Mouse (Mus musculus): ENCODE results near the gene Gabarapl1. TPM values are rescaled to one million over a fixed set of nuclear protein-coding genes. Genes with fewer than 3 reads are reported as not detected.

Gabarapl1 gene
- polyA plus RNA-seq, 1 experiment from 2014 or later, result 175 TPM

DNA sequence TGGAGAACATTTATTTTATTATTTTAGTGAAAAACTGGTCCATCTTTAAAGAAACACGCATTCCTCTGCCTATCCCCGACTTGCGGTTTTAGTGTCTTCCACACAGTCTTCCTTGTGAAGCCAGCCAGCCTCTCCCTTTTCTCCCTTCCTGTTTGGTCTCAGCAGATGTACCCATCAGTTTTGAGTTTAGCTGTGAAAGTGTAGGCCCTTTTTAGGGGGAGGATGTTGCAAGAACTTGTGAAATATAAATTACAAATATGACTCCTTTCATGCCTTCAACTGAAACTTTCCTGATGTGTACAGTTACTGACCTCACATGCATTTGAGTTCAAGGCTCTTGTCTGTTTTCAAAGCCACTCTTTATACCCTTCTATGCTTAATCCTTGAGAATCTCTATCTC lies 17.9 kb upstream of the Gabarapl1 start:
- Histone ChIP-seq H3K9ac (no peak overlapping the region), H3K27me3 (no peaks in the 10 kb centered on the region), H3K36me3 (no peaks in the 10 kb centered on the region), H3K27ac (no peak overlapping the region), H3K4me2 (no peak overlapping the region), H3K4me1 (replicated peaks) (no peaks in the 10 kb centered on the region), H3K9me3 (no peaks in the 10 kb centered on the region), H3K4me3 (no peak overlapping the region)
- no peak for ATAC-seq (ENCODE audit: low FRiP score)
- whole genome bisulfite sequencing, result 96% methylated on average over 3 of the region's 3 CpGs

DNA sequence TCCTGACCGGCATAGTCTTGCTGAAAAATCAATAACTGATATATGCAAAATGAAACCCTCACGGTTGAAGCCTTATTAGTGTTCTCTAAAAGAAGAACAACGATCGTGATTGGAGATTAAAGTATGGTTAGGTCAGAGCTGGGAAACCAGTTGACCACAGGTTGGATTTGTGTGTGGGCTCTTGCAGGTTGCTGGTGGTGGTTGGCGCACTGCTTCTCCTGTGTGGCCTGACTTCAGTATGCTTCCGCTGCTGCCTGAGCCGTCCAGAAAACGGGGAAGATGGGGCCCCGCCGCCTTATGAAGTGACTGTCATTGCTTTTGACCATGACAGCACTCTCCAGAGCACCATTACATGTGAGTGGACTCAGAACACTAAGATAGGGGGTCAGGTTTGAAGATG lies 16.6 kb upstream of the Gabarapl1 start:
- no peaks in the 10 kb centered on the region for H3K36me3 ChIP-seq
- H3K27me3 ChIP-seq, result no peaks in the 10 kb centered on the region
- no peaks in the 10 kb centered on the region for H3K9me3 ChIP-seq
- no peak overlapping the region for H3K27ac ChIP-seq
- WGBS, result 93% methylated on average over 10 of the region's 10 CpGs
- no peaks in the 10 kb centered on the region for H3K4me1 ChIP-seq (replicated peaks)
- ATAC-seq (ENCODE audit: low FRiP score), result no peak
- H3K4me3 ChIP-seq, result no peak overlapping the region
- H3K4me2 ChIP-seq, result no peak overlapping the region
- no peak overlapping the region for H3K9ac ChIP-seq

DNA sequence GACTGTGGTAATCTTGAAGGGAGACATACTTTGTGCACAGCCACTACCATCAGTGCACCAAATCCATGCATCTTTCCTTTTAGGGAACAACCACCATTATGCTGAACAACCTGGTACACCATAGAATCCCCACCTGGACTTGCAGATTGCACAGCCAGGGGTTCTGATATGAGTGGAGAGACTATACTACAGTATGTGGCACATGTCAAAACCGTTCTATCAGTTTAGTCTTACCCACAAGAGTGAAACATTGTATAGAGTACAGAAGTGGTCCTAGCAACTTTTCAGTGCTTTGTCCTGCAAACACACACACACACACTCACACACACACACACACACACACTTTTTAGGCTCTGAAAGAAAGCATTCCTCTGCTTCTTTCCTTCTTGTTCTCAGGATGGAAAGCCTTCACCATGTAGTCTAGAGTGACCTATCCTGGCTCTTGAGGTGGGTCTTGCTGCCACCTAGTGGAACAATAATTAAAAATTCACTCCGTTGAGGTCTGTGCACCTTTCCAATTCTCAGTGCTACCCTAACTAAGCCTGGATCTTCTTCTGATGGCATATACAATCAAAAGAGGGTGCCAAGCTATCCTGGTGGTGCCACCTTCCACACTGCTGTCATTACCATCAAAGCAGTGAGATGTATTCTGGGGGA lies 15.1 kb upstream of the Gabarapl1 start:
- Histone ChIP-seq H3K9me3 (no peaks in the 10 kb centered on the region), H3K4me1 (replicated peaks) (no peaks in the 10 kb centered on the region), H3K4me2 (no peak overlapping the region), H3K4me3 (no peak overlapping the region), H3K36me3 (no peaks in the 10 kb centered on the region), H3K27me3 (no peaks in the 10 kb centered on the region), H3K9ac (no peak overlapping the region), H3K27ac (no peak overlapping the region)
- 50% methylated on average over 2 of the region's 2 CpGs for WGBS
- ATAC-seq (ENCODE audit: low FRiP score), result peak; percentile 88

DNA sequence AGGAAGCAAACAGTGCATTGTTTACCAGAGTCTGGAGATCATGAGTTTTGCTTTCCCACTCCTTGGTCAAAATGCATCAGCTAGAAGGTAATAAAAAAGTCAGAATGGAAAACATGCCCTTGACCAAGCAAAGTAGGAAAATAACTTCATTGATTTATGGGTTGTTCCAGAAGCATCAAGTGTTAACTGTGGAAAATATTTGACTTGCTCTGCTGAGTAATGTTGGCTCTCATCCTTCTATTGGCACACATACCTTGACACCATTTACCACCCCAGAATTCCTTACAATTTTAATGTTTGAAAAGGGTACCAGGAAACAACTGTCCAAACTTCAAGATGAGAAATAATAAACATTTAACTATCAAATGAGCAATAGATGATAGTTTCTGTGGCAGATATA lies 6.9 kb upstream of the Gabarapl1 start:
- no peaks in the 10 kb centered on the region for H3K4me1 ChIP-seq (replicated peaks)
- no peak overlapping the region for H3K4me3 ChIP-seq
- no peak for ATAC-seq (ENCODE audit: low FRiP score)
- H3K9me3 ChIP-seq, result no peaks in the 10 kb centered on the region
- no peak overlapping the region for H3K27ac ChIP-seq
- no peaks in the 10 kb centered on the region for H3K27me3 ChIP-seq
- no peaks in the 10 kb centered on the region for H3K36me3 ChIP-seq
- no peak overlapping the region for H3K9ac ChIP-seq
- H3K4me2 ChIP-seq, result no peak overlapping the region

DNA sequence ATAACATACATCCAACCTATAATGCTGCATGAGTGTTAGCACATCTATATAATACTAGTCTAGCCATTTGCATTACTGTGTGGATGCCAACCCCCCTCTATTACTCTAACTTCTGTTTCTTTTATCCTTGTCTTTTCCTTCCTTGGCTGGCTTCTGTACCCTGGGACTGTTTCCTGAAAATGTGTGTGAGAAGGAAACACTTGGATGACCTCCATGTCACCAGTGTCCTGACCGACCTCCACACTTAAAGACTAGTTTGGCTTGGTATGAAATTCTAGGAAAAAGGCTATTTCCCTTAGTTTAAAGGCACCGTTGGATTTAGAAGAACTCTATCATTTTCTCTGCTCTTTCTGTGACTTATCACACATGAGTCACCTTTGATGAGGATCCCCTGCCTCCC lies 5.5 kb upstream of the Gabarapl1 start:
- no peak overlapping the region for H3K9ac ChIP-seq
- no peaks in the 10 kb centered on the region for H3K27me3 ChIP-seq
- H3K4me3 ChIP-seq, result no peak overlapping the region
- 92% methylated on average over 2 of the region's 2 CpGs for WGBS
- no peak overlapping the region for H3K4me2 ChIP-seq
- no peaks in the 10 kb centered on the region for H3K36me3 ChIP-seq
- H3K9me3 ChIP-seq, result no peaks in the 10 kb centered on the region
- ATAC-seq (ENCODE audit: low FRiP score), result no peak
- H3K4me1 ChIP-seq (replicated peaks), result peaks cover 4% of the 10 kb centered on the region
- H3K27ac ChIP-seq, result no peak overlapping the region

DNA sequence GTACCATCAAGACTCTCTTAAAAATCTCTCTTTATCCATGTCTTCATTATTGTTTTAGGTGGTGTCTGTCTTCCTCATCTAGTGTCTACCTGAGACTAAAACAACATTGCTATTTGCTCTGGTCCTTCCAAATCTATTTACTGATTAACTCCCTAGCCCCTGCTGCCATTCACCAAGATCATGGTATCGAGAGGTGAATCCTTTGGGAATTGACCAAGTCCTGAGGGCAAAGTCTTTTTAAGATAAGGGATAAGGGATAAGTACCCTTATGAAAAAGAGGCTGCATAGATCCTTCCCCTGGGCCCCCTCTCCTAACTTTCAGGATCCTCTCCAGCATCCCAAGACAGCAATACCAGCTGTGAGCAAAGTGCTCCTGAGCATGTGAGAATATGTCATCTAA lies 3.4 kb upstream of the Gabarapl1 start:
- H3K27me3 ChIP-seq, result no peaks in the 10 kb centered on the region
- WGBS, result 79% methylated on average over 1 of the region's 1 CpGs
- no peak overlapping the region for H3K4me3 ChIP-seq
- no peak for ATAC-seq (ENCODE audit: low FRiP score)
- no peaks in the 10 kb centered on the region for H3K9me3 ChIP-seq
- H3K9ac ChIP-seq, result no peak overlapping the region
- H3K36me3 ChIP-seq, result no peaks in the 10 kb centered on the region
- H3K4me2 ChIP-seq, result no peak overlapping the region
- H3K4me1 ChIP-seq (replicated peaks), result peaks cover 9% of the 10 kb centered on the region
- H3K27ac ChIP-seq, result no peak overlapping the region

DNA sequence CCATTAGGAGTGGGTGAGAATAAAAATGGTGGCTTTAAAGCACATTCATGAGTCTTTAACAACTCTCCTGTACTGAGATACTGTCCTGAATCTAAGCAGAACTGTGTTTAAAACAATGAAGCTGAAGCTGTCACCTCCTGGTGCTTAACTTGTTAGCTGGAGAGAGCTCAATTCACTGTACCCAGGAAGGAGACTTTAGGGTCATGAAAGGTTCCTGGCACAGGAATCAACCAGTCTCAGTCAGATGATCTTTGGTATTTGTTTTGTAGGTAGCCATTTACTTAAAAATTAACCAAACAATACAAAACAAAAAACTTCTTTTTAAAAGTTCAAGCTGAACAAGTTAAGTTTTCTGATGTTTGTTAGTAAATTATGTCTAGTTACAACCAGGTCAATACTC lies 2.7 kb upstream of the Gabarapl1 start:
- Histone ChIP-seq H3K4me3 (no peak overlapping the region), H3K4me2 (no peak overlapping the region), H3K4me1 (replicated peaks) (peaks cover 15% of the 10 kb centered on the region), H3K27me3 (no peaks in the 10 kb centered on the region), H3K9ac (no peak overlapping the region), H3K9me3 (no peaks in the 10 kb centered on the region), H3K36me3 (no peaks in the 10 kb centered on the region), H3K27ac (no peak overlapping the region)
- ATAC-seq (ENCODE audit: low FRiP score), result no peak

DNA sequence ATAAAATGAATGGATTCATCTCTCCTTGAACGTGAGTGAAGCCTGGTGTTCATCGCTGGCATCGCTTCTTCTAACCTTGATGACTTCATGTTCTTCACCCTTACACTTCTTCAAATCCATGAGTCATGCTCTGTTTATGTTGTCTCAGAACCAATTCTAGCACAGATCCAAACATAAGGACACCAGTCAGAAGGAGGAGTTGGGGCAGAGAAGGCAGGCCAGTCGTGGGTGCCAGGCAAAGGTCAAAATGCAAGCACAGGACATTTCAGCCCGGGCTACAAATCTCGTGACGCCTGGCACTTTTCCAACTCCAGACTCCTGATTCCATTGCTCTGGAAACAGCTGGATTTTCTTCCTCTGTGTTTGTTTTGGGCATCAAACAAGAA lies 411 bp upstream of the Gabarapl1 start:
- Histone ChIP-seq H3K4me1 (replicated peaks) (peaks cover 35% of the 10 kb centered on the region), H3K4me3 (peak overlapping the region; percentile 91), H3K27ac (peak overlapping the region; percentile 91), H3K27me3 (no peaks in the 10 kb centered on the region), H3K9me3 (no peaks in the 10 kb centered on the region), H3K4me2 (peak overlapping the region; percentile 70), H3K9ac (peak overlapping the region; percentile 94), H3K36me3 (peaks cover 3% of the 10 kb centered on the region)
- peak; percentile 34 for ATAC-seq (ENCODE audit: low FRiP score)
- 39% methylated on average over 7 of the region's 7 CpGs for WGBS

DNA sequence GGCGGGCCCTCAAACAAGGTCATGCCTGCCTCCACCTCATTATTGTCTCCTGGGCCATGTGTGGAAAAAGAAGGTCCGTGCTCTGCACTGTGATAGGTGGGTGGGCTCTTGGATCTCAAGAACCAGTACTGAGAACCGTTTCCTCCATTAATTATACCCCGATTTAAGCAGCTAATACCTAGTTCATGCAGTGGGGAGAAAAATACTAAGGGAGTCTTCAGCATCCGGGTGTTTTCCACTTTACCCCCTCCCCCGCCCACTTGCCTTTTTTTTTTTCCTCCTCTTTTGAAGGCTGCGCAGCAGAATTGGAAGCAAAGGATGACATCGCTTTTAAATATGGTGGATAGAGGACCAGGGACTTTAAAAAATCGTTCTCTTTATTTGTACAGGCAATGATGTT lies 1.1 kb downstream of the Gabarapl1 start:
- Histone ChIP-seq H3K27ac (peak overlapping the region; percentile 91), H3K4me3 (peak overlapping the region; percentile 91), H3K9ac (peak overlapping the region; percentile 94), H3K27me3 (no peaks in the 10 kb centered on the region), H3K4me1 (replicated peaks) (peaks cover 36% of the 10 kb centered on the region), H3K9me3 (no peaks in the 10 kb centered on the region), H3K4me2 (peak overlapping the region; percentile 70), H3K36me3 (peaks cover 18% of the 10 kb centered on the region)
- WGBS, result 10% methylated on average over 9 of the region's 9 CpGs
- ATAC-seq (ENCODE audit: low FRiP score), result peak; percentile 62

DNA sequence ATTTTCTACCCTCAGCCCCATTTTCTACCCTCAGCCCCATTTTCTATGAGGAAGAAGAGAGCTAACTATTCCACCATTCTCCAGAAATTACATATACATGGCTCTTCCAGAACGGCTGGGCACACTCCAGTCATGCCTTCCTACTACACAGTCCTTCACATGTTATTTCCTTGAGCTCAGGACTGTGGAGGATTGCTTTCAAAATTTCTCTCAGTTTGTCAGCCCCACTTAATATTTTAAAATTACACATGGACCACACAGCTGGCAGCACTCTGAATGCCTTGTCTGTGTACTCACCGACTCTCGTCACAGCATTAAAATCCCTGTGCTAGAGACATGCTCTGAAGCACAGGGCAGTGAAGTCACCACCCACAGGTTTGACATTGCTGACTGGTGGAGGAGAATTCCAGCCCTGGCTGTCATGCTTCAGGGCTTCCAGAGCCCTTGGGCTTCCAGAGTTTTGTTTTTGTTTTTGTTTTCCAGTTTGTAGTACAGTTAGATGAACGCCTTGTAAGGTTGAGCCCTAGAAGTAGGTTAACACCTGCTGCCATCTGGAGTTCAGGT lies 1.7 kb downstream of the Gabarapl1 start:
- H3K4me2 ChIP-seq, result peak overlapping the region; percentile 70
- peak; percentile 25 for ATAC-seq (ENCODE audit: low FRiP score)
- H3K9me3 ChIP-seq, result no peaks in the 10 kb centered on the region
- peaks cover 36% of the 10 kb centered on the region for H3K4me1 ChIP-seq (replicated peaks)
- peaks cover 25% of the 10 kb centered on the region for H3K36me3 ChIP-seq
- H3K4me3 ChIP-seq, result peak overlapping the region; percentile 91
- peak overlapping the region; percentile 91 for H3K27ac ChIP-seq
- 55% methylated on average over 4 of the region's 4 CpGs for WGBS
- peak overlapping the region; percentile 94 for H3K9ac ChIP-seq
- H3K27me3 ChIP-seq, result no peaks in the 10 kb centered on the region

DNA sequence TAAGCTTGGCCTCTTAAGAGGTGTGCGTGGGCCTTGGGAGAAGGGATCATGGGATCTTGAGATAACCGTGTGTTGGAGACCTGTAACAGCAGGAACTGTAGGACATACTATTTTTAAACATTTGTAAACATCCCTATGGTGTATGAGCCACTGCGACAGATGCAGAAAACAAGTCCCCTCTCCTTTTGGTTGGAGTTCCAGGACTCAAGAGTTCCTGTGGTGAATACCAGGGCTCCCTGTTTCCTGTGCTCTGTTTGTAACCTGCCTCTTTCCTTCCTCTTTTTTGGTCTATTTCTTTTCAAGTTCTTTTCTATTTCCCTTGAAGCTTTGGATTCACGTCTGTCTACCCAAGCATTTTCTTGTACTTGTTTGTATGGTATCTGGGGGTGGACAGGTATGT lies 2.8 kb downstream of the Gabarapl1 start:
- H3K27me3 ChIP-seq, result no peaks in the 10 kb centered on the region
- ATAC-seq (ENCODE audit: low FRiP score), result no peak
- no peak overlapping the region for H3K27ac ChIP-seq
- no peaks in the 10 kb centered on the region for H3K9me3 ChIP-seq
- peak overlapping the region; percentile 70 for H3K4me2 ChIP-seq
- WGBS, result 80% methylated on average over 4 of the region's 4 CpGs
- H3K36me3 ChIP-seq, result peaks cover 35% of the 10 kb centered on the region
- H3K9ac ChIP-seq, result peak overlapping the region; percentile 94
- H3K4me1 ChIP-seq (replicated peaks), result peaks cover 36% of the 10 kb centered on the region
- H3K4me3 ChIP-seq, result peak overlapping the region; percentile 91

DNA sequence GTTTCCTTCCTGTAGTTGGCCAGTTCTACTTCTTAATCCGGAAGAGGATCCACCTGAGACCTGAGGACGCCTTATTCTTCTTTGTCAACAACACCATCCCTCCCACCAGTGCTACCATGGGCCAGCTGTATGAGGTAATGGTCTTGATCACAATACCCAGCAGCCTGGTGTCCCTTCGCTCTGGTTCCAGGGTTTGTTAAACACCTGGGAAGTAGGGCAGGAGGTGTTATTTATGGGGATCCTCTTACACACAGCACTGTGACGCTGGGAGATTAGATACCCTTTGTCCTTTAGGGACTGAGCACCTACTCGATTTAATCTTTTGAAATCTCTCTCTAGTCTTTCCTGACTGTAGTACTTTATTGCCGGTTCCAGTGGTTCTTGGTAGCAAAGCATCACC lies 5.6 kb downstream of the Gabarapl1 start:
- Histone ChIP-seq H3K9ac (no peak overlapping the region), H3K4me3 (no peak overlapping the region), H3K27ac (no peak overlapping the region), H3K36me3 (peaks cover 55% of the 10 kb centered on the region), H3K27me3 (no peaks in the 10 kb centered on the region), H3K4me2 (no peak overlapping the region), H3K4me1 (replicated peaks) (peaks cover 36% of the 10 kb centered on the region), H3K9me3 (no peaks in the 10 kb centered on the region)
- WGBS, result 96% methylated on average over 6 of the region's 6 CpGs
- no peak for ATAC-seq (ENCODE audit: low FRiP score)

DNA sequence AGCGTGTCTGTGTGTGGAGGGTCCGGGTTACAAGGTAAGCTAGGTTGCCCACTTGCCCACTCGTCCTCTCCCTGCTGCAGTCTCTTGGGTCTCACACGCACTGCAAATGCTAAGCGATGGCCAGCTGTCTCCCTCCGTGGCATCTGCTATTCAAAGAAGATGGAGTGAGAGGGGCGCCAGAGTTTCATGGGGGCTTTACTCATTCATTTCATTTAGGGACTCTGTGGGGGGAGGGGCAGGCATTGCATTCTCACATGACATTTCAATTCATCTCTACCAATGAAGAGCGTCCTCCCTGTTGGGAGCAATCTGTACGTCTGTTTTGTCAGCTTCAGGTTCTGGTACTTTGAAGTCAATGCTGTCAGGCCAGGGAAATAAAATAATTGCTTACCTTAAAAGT lies 9.0 kb downstream of the Gabarapl1 start:
- ATAC-seq (ENCODE audit: low FRiP score), result no peak
- peaks cover 55% of the 10 kb centered on the region for H3K36me3 ChIP-seq
- H3K27ac ChIP-seq, result no peak overlapping the region; the same call in 1 of the 2 replicates
- peaks cover 17% of the 10 kb centered on the region for H3K4me1 ChIP-seq (replicated peaks)
- WGBS, result 37% methylated on average over 9 of the region's 9 CpGs
- no peak overlapping the region for H3K4me3 ChIP-seq
- H3K9me3 ChIP-seq, result no peaks in the 10 kb centered on the region
- H3K4me2 ChIP-seq, result no peak overlapping the region
- H3K27me3 ChIP-seq, result no peaks in the 10 kb centered on the region
- H3K9ac ChIP-seq, result no peak overlapping the region

Data from hindbrain, embryonic 13.5 days (tissue).